Mouse (Mus musculus): ENCODE results near the gene Fam172a.

DNA sequence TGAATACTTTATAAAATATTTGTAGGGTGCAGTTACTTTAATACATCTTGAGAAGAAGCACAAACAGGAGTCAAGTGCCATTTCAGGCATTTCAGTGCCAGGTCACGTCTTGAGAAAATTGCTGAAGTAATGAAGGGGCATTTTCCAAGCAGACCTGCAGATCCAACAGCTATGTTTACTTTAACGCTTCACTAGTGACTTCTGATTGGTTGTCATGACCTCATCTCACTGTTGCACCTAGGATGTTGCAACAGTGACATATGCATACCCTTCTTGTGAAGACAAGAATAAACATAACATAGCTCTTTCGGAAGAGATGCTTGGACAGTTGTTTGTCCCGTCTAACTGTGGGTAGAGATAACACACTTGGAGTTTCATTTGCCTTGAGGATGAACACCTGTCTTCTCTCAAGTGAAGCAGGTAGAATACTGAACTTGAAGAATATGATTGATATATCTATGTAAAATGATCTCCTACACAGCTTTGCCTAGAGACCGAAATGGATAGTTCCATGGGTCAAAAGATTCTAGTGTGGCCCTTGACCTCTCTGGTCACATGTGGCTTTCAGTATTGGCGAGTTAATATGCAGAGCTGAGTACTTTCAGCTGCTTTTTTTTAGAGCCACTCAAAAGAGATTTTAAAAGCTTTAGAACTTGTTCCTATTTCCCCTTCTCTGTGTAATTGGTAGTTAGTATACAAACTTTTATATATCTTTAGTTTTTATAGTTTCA lies 196.4 kb downstream of the Fam172a start:
- no peak for TF ChIP-seq POLR2AphosphoS5 (IDR thresholded peaks at IDR 0.05; ENCODE audit: insufficient replicate concordance, low read depth, low read length)
- TF ChIP-seq CTCF (IDR thresholded peaks at IDR 0.05; ENCODE audit: low read depth, low read length): no peak
- TF ChIP-seq GATA2 (IDR thresholded peaks at IDR 0.05; ENCODE audit: borderline replicate concordance, low read depth, low read length): no peak
- no peak for TF ChIP-seq GATA1 (IDR thresholded peaks at IDR 0.05; ENCODE audit: borderline replicate concordance, low read length)
- TF ChIP-seq TAL1 (conservative IDR thresholded peaks at IDR 0.05; ENCODE audit: low read depth, low read length): no peak

All from G1E (cell line).